Mouse (Mus musculus): ENCODE measurements around the gene Zfp383. TPM values are rescaled to one million over a fixed set of nuclear protein-coding genes. Genes with fewer than 3 reads are reported as not detected.
"Not testable (repeated sequence)": the region's sequence is repeated elsewhere in the genome, so short reads cannot be mapped to it uniquely, and the experiment has no call there.

Gene Zfp383
- total RNA-seq (2015) = 1.5 and 1.7 TPM in 2 replicates
- total RNA-seq (2017) = 0.37 and 2.0 TPM in 2 replicates

DNA sequence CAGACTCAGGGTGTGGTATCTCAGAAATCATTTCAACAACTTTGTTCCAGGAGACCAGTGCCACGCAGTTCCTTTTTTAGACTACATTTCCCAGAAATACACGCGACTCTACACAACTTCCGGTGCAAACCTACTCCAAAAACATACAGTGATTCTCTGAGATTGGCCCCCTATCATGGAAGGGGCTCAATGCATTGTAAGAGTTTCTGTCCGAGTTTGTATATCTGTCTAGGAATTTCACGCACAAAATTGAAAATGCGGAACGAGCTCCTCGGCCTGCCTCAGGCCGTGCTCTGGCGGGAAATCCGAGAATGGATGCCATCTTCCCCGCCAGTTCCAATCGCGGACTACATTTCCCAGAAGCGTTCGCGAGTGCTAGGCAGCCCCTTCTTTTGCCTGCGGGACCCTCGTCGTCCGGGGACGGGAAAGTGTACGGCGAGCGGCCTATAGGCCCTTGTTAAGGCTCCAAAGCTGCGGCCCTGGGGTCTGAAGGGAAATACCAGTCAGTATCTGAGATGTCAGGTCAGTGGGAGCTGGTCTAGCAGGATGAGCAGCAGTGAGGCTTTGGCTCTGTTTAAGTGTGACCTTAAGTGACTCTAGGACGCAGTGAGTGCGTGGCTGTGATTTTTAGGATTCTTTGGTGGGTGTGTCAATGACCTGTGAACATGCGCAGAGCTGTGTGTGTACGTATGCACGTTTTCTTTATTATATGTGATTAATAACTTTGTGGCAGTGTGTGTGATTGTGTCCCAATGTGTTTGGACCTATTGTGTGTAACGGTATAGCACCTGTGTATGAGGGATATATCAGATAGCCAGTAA is at the start of gene Zfp383:
Gene Zfp383 (plus strand): TSS at position 94 of the 821 bp plus-strand sequence.
- peak; percentile 83 for ATAC-seq (ENCODE audit: poor library complexity, severe bottlenecking)

DNA sequence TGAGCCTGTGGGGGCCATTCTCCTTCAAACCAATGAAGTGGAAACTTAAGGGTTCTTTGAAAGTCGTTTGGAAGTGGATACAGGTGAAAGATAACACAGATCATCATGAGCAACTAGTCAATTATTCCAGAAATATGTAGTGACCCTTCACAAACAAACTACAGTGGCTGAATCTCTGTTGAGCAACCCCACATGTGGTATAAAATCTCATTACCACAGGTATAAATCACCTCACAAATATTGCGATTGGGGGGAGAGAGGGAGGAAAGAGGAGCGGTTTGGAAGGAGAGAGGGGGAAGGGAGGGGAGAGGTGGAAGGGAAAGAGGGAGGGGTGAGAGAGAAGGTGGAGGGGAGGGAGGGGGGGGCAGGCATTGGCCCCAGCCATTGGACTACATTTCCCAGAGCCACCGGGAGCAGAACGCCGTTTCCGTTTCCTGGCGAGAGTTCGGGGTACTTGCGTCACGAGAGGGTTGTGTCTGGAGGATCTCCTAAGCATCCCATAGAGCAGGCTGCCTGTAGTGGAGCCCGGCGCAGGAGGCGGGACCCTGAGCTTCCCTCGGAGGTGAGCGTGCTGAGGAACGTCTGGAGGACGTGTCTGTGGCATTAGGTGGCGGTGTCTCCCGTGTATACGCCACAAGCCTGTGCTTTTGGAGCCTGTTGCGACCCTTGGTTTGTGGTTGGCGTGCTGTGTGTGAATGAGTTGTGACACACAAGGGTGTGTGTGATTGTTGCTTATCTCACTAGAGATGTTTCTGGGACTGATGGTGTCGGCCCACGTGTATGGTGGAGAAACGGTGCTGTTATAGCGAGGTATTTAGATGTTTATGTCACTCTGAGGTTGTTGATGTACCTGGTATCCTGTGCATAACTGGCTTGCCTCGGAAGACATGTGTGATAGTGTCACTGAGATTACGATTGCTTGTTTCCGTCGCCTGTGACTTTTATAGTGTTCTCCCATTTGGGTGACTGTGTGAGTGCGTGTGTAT is 48.2 kb upstream of the Zfp383 start, which contains the start of gene Zfp420:
Gene Zfp420 (plus strand): TSS at position 448 of the 986 bp plus-strand sequence.
- peak; percentile 100 for ATAC-seq (ENCODE audit: poor library complexity, severe bottlenecking)

DNA sequence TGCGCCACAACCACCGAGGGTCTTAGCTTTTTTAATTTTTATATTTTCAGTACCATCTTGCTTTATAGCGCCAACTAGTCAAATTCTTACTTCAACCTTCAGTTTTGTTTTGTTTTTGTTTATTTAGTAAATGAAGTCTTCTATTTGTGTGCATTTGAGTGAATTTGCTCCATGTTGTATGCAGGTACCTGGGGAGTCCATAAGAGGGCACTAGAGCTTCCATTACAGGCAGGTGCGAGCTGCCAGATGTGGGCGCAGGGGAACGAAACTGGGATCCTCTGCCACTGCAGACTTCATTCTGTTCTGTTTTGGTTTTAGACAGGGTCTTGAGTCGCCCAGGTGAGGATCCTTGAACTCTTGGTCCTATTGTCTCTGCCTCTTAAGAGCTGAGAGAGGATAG is 46.4 kb upstream of the Zfp383 start:
- ATAC-seq (ENCODE audit: poor library complexity, severe bottlenecking) = no peak

DNA sequence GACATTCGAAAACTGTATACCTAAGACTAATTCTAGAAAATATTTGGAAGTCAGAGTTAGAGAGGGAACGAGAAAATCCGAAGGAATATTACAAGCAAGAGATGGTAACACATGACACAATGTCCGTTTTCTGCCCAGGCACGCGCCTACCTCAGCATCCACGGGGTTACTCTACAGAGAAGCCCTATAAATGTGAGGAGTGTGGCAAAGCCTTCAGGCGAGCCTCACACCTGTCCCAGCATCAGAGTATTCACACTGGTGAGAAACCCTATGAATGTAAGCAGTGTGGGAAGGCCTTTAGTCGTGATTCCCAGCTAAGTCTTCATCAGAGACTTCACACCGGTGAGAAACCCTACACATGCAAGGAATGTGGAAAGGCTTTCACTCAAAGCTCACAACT is 33.8 kb upstream of the Zfp383 start:
- ATAC-seq (ENCODE audit: poor library complexity, severe bottlenecking) = no peak

DNA sequence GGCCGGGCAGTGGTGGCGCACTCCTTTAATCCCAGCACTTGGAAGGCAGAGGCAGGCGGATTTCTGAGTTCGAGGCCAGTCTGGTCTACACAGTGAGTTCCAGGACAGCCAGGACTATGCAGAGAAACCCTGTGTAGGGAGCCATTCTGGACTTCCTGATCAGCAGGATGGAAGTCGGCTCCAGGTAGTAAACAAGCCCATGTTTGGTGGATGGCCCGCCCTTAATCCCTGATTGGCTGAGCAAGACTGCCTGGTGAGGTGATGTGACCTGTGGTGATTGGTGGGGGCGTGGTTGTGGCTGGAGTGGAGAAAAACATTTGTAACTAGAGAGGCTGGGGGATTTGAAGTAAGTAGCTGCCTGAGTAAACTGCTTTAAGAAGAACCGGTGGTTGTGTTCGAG is 30.5 kb upstream of the Zfp383 start:
- ATAC-seq (ENCODE audit: poor library complexity, severe bottlenecking) = not testable (repeated sequence)

DNA sequence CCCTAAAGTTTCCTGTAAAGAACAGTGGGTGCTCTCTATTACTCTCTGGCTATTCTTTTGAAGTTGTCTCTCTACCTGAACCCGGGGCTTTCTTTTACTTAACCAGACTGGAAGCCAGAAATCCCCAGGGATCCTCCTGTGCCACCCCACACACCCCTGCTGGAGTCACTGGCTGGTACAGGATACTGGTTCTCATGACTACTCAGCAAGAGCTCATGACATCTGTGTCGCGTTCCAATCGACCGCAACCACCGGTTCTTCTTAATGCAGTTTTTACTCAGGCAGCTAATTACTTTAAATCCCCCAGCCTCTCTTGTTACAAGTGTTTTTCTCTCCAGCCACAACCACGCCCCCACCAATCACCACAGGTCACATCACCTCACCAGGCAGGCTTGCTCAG is 28.0 kb upstream of the Zfp383 start:
- ATAC-seq (ENCODE audit: poor library complexity, severe bottlenecking) = no peak

DNA sequence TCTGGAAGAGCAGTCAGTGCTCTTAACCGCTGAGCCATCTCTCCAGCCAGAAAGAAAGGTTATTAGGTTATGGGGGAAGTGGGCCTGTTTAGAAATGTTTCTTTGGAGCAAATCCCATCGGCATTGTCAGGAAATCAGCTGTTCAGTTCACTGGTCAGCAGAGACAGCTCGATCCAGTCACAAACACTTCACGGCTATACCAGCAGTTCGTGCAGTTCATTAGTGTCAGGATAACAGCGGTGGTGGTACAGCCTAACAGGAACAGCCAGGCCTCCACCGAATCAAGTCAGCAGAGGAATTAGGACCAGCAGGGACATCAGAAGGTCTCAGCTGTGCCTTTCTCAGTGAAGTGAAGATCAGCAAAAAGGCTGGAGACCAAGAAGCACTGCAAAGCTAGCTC is 27.1 kb upstream of the Zfp383 start:
- no peak for ATAC-seq (ENCODE audit: poor library complexity, severe bottlenecking)

DNA sequence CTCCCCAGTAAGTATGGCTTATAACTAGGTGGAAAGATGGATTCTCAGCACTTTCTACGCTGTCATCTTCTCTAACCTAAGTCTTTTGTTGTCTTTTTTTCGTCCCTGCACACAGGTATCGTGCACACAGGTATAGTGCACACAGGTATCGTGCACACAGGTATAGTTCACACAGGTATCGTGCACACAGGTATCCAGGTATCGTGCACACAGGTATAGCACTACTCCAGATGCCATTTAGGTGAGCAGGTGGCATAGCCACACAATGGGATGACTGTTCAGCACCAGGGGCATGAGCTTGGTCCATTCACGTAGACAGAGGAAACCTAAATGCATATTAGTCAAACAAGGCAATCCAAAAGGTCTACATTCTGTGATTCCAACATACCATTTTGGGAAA is 17.5 kb upstream of the Zfp383 start:
- ATAC-seq (ENCODE audit: poor library complexity, severe bottlenecking) = no peak

DNA sequence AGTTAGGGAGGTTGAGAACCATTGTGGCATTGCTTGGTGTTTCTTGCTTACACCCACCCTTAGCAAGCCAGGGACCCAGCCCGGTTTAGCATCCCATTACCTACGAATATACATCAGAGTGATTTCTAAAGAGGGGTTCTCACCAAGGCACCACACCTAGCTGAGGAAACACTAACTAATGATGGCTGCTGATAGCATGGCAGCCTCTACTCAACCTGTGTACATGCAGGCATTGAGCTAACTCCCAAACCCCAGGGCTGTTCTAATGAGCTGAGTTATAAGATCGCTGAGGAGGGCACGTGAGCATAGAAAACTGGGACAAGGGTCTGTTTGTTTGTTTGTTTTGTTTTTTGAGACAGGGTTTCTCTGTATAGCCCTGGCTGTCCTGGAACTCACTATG is 15.3 kb upstream of the Zfp383 start:
- no peak for ATAC-seq (ENCODE audit: poor library complexity, severe bottlenecking)

DNA sequence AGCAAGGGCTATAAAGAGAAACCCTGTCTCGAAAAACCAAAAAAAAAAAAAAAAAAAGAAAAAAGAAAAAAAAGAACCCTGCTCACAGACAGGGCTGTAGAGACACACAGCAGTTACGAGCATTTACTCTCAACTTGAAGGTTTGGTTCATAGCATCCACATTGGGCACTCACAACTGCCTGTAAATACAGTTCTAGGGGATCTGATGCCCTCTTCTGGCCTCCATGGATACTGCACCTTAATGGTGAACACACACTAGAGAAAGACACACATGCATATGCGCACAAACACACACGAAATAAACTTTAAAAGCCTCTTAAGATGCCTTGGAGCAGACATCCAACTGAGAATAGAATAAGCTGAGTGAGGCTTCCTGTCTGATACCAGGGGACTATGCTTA is 9.7 kb upstream of the Zfp383 start:
- no peak for ATAC-seq (ENCODE audit: poor library complexity, severe bottlenecking)

DNA sequence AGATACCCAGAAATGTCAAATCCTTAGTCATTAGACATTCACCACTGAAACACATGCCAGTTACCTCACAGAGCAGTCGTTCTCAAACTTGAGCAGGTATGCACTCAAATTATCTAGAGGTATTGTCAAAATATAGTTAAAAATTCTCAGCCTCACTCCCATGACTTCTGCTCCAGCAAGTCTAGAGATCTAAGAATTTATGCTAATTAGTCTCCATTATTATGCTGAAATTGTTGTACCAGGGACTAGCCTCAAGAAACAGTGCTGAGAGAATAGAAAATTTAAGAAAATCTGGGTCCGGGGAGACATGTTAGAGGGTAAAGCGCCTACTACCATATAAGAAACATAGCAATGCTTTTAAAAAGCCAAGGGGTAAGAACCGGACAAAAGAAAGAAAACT is 3.9 kb upstream of the Zfp383 start:
- no peak for ATAC-seq (ENCODE audit: poor library complexity, severe bottlenecking)

DNA sequence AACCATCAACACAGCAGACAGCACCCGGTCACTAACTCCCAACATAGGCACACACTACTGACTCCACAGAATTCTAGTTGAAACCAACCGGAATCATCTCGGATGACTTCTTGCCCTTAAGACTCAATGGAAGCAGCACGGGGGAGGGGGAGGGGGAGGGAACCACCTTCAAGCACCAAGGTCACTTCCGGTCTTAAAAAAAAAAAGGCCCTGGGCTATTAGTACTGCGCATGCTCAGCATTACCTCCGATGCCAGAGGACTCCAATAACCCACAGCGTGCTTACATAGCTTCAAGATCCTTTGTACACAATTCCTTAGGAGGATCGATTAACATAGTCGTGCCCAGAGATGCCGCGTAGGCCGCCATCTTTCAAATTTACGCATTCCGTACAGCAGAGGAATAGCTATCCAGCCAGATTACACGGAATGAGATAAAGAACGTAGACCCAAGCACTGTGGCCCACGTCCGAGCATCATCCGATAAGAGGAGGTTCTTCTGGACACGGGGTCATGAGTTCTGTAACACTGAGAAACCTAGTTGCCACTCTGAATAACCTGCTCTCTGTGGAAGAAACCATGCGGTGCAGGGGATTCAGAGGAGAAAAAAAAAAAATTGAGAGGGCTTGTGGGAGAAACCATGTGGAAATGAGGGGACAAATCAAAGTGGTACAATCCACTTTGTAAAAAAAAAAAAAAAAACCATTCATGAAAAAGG is 1.9 kb upstream of the Zfp383 start, which contains the start of gene Zfp27:
Gene Zfp27 (minus strand): TSS at position 607 of the 716 bp plus-strand sequence.
- ATAC-seq (ENCODE audit: poor library complexity, severe bottlenecking) = peak; percentile 76

DNA sequence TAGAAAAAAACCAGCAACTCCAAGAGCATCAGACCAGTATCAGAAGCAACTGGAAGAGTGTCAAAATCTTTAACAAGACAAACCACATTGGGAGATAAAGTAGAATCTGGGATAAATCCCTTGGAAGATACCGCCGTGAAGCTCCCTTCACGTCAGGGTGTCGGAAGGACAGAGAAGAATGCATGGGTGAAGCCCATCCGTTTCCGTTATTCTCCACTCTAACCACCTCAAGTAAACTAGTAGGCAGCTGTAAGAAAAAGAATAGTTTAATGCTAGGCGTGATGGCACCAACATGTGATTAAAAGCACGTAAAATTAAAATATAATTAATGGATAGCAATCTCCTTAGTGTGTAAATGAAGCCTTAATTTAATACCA is 1.4 kb upstream of the Zfp383 start:
- ATAC-seq (ENCODE audit: poor library complexity, severe bottlenecking) = no peak

DNA sequence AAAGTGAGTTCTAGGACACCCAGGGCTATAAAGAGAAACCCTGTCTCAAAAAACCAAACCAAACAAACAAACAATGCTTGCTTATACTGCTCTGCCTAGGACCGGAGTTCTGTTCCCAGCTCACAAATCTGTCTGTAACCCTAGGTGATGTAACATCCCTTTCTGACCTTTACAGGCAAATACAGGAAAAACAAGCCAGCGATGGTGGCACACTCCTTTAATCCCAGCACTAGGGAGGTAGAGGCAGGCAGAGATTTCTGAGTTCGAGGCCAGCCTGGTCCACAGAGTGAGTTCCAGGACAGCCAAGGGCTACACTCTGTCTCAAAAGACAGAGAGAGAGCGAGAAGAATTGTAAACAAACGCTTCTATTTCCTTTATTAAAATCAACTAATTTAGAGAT is 817 bp upstream of the Zfp383 start:
- ATAC-seq (ENCODE audit: poor library complexity, severe bottlenecking) = no peak

DNA sequence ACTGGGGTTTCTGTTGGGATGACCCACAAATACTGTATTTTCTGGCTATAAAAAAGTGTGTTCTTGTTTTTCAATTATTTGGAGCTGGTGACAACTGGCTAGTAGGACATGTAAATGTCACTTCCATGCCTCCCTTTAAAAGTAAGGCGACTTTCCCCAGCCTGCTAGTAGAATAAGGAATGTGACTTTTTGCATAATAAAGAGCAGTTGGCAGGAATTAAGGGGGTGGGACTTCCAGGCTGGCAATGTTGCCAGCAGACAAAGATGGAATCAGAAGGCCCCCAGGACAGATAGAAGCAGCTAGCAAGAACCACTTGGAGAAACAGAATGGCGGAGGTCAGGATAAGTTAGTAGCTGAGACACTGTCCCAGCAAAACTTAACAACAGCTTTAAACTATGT is 2.2 kb downstream of the Zfp383 start:
- ATAC-seq (ENCODE audit: poor library complexity, severe bottlenecking) = no peak

DNA sequence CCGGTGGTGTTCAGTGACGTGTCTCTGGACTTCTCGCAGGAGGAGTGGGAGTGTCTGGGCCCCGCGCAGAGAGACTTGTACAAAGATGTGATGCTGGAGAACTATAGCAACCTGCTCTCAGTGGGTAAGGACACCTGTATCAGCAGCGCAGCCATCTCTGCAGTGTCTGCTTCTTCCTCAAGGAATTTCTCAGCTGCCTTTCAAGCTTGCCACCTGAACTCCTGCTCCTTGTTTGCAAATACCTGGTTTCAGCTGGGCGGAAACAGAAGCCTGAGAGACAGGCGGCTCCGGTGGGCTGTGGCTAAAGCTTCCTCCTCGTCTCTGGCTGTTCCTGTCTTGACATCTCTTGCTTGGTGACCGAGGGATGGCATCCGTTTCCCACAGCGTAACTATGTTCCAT is 4.1 kb downstream of the Zfp383 start:
- no peak for ATAC-seq (ENCODE audit: poor library complexity, severe bottlenecking)

DNA sequence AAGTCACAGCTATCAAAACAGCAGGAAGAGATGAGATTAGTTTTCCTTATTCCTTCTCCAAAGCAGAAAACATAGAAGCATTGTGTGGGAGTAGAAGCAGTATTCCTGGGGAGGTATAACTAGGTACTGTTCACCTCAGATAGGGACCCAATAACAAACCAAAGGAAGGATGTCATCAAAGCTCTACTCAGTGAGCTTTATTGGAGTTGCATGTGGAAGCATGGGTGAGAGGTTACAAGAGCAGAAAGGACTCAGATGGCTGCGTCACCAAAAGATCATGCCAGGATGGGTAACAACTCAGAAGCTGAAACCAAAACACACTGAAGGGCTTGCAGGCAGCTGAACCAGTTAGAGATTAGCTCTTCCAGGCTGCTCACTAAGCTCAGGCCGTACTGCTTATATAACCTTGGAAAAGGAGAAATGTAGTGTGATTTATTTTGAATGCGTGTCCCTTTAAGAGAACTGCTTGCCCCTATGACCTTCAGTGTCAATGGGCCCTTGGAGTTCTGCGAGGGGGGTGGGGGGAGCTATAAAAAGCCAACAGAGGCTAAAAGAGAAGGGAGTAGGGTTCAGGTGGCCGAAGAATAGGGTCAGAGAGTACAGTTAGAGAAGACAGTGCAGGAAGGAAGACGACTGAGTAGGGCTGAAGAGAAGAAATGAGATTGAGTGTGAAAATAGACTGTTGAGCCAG is 9.5 kb downstream of the Zfp383 start:
- no peak for ATAC-seq (ENCODE audit: poor library complexity, severe bottlenecking)

DNA sequence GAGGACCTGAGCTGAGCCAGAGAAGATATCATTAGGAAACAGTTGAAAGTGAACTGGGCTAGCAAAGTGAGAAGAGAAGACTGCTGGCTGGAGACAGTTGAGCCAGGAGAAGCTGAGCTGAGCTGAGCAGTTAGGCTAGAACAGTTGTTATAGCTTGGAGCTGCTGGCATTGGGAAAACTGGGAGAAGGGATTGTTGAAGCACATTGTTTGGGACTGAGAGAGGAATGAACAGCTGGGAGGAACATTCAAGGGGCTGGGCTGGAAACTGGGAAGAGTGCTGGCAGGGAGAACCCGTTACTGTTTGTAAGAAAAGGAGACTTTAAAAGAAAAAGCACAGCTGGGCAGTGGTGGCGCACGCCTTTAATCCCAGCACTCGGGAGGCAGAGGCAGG is 10.0 kb downstream of the Zfp383 start:
- ATAC-seq (ENCODE audit: poor library complexity, severe bottlenecking) = no peak

DNA sequence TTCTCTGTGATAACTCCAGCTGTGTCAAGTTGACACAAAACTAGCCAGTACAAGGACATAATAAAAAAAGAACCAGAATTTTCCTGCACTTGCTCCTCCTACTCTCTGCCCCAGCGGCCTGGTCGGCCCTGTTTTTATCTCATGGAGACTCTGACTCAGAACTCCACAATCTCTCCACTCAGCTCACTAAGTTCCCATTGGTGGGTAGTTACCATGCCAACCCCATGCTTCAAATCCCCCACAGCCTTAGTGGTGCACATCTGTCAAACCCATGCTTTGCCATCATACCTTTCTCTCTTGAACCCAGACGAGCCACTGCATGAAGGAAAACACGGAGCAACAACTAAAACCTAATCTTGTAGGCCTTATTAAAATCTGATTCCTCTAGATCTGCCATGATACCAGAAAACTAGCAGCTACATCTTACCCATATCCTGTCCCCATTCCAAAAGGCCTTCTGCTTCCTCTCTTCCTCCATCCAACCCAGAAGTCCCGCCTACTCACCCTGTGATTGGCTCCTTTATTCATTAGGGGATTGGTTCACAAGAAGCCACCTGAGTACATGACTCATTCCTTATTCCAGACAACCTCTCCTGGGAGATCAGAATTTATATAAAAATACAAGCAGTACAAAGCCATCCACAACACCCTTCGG is 13.5 kb downstream of the Zfp383 start:
- ATAC-seq (ENCODE audit: poor library complexity, severe bottlenecking) = no peak

DNA sequence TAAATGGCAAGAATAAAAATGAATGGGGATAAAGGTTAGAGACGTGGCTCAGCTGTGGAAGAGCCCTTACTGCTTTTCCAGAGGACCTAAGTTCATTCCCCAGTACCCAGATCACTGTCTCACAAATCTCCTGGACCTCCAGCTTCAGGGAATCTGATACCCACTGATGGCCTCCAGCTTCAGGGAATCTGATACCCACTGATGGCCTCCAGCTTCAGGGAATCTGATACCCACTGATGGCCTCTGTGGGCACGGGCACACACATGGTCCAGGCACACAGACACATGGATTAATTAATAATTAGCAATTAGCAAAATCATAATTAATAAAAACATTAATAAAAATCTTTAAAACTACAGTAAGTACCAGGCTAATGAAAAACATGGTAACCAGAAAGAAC is 14.8 kb downstream of the Zfp383 start:
- no peak for ATAC-seq (ENCODE audit: poor library complexity, severe bottlenecking)

All from megakaryocyte, adult 5-6 weeks (primary cell).